Mouse (Mus musculus) left cerebral cortex, adult 8-10 months (tissue): Measurements from ENCODE around the gene Oser1. TPM values are rescaled to one million over a fixed set of nuclear protein-coding genes. Genes with fewer than 3 reads are reported as not detected.

ENCODE experiments used
- DNase-seq, 2 experiments: peaks; one replicate each; pipeline ENCODE4 v3.0.0; 2022; ENCODE audit warnings: low spot score in 2 of 2
- total RNA-seq, 4 experiments: library from RNA; stranded (reverse); gene quantifications; 2 replicates each; pipeline ENCODE4 v1.2.4; 2022

Oser1 gene
- total RNA-seq, 4 experiments from 2014 or later = 21.1 to 27.5 (median 27.1) TPM

- DNase-seq = no peak
These were observed 20.3 kb downstream of the Oser1 start for GRCm38 (mm10) chr2:163404037-163404815.

GRCm38 (mm10) chr2:163401221-163401620 is 23.3 kb downstream of the Oser1 start:
- DNase-seq = peak; percentile 46 to 63

GRCm38 (mm10) chr2:163399222-163399621 is 25.3 kb downstream of the Oser1 start:
- DNase-seq = no peak

GRCm38 (mm10) chr2:163398770-163399169 is 25.7 kb downstream of the Oser1 start:
- DNase-seq = no peak

GRCm38 (mm10) chr2:163397905-163398304 is 26.6 kb downstream of the Oser1 start, which contains the start of gene Jph2:
Gene Jph2 (minus strand): TSS chr2:163397993.
- no peak for DNase-seq

DNA sequence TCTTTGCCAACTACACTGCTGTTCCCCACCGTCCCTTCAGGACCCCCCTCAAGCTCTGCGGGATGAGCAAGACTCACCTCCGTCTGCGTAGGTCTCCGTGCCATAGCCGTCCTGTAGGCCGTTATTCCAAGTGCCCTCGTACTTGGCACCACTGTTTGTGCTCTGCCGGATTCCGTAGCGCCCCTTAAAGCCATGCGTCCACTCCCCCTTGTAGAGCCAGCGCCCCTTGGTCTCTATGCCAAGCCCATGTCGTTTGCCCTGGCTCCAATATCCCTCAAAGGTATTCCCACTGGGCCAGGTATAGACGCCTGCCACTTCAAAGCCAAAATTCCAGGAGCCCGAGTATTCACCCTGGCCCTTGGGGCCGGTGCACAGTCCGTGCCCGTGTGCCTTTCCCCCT is 27.4 kb downstream of the Oser1 start:
- no peak for DNase-seq

- DNase-seq = no peak
These were observed 29.5 kb downstream of the Oser1 start for GRCm38 (mm10) chr2:163394977-163395376.

GRCm38 (mm10) chr2:163393976-163394375 is 30.5 kb downstream of the Oser1 start:
- no peak for DNase-seq

DNA sequence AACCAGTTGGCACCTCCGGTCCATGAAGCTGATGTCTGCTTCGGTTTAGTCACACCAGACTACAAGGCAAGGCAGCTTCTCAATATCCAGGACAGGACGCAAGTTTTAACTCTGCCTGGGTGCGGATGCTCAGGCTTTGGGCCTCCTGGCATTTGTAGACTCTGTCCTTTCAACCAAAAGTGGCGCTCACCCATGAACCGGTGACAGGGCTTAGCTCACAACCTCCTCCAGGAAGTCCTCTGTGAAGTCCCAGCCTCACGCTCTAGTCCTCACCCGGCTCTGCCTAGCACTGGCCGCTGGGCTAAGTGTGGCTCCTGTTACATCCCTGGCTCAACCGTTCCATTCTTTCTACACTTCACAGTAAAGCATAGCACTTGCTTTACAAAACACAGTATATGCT is 31.3 kb downstream of the Oser1 start:
- no peak for DNase-seq

DNA sequence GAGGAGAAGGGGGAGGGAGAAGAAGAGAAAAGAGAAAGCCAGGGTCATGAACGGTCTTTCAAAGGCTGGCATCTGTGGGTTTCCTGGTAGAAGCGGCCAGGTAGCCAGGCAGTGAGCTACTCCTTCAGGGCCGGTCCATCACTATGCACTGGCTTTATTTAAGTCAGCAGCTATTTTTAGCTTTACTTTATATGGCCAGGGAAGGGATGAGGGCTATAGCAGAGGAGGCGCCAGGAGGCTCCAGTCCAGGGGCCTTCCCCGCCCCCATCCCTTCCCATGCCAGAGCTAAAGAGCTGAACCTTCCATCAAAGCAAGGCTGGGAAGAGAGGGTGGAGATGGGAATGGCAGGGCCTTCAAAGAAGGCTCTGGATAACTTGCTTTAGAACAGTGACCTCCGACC is 32.1 kb downstream of the Oser1 start:
- no peak for DNase-seq

DNA sequence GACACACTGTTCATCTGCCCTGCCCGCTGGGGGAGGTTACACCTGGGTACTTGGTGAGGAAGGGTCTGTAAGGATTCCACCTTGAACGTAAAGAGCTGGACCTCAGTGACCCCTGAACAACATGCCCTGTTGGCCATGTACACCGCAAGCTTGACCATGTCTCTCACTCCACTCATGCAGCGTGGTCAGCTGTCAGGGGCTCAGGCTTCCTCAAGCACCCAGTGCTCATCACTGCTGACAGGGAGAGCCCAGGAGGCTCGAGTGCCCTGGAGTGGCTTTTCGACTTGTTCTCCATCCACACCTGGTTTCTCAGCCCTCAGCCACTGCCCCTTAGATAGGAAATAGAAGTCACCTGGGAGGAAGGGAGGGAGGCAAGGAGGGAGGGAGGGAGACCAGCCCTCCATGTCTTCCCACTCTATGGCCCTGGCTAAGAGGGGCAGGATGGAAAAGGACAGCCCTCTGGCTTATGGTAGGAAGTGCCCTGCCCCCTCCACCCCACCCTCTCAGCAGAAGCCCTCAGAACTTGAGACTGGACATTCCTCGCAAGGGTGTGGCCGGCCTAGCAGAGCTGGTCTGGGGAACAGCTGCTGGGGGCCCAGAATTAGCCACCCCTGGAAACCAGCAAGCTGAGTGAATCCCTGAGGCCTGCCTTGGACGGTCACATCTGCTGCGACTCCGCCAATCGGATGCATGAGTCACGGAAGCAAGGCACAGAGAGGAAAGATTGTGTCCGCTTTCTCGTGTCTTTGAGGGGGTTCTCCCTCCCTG is 37.9 kb downstream of the Oser1 start:
- DNase-seq = no peak

DNA sequence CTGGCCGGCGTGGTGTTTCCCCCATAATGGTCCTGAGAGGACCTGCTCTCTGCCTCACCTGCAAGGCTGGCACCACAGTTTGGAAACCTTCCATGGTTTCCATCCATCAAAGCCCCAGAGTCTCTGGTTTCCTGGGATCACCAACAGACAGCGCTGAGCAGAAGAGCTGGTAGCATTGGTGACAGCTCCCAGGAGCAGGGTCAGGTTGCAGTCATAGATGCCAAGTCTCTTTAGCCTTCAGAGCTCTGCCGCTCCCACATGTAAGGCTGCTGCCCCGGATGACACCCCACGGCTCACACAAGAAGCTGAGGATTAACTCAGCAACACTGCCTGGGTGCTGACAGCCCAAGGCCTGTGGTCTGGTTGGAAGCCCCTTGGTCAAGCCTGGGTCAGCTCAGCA is 39.4 kb downstream of the Oser1 start:
- no peak for DNase-seq

DNA sequence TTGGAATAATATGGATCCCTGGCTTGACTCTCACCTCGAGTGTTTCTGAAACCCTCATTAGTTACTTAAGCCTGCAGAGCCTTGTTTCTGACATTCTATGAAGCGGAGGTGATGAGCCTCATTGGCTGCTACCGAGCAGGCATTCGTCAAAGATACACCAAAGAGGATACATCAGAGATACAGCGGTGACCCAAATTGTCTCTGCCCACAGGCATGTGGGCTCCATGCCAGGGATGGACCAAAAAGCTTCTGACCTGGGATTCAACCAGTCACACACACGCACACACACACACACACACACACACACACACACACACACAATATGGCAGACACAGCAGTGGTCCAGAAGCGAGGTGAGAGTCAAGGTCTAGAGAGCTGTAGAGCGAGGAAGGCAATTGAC is 43.3 kb downstream of the Oser1 start:
- no peak for DNase-seq

DNA sequence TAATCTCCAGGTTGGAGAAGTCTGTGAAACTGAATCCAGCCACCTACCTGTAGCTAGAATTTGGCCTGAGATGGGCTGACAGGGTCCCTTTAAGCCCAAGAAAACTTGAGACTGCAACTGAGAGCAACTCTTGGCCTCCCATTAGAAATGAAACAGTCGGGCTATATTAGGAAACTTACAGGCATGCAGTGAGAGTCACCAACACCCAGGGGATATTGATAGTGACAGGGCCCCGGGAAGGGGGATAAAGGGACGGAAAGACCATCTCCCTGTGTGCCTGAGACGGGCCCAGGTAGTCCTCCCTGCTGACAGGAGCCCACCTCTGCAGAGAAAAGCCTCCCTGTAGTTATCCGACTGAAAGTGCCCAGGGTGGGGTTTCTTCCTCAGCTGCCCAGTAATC is 45.1 kb downstream of the Oser1 start:
- DNase-seq = no peak

DNA sequence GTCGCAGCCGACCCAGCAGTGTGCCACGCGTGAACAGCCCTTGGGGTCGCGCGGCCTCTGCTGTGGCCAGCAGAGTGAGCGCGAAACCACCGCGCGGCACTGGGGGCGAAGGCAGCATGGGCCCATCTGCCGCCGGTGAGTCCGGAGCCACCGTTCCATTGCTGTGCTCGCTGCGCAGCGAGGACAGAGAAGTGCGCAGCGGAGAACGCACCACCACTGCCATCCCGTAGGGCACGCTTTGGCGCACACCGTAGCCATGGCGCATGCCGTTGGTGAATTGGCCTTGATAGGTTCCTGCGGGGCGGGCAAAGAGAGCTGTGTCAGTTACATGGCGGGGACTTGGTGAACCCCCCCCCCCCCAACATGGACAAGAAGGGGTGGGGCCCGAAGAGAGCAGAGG is 48.4 kb downstream of the Oser1 start:
- no peak for DNase-seq

DNA sequence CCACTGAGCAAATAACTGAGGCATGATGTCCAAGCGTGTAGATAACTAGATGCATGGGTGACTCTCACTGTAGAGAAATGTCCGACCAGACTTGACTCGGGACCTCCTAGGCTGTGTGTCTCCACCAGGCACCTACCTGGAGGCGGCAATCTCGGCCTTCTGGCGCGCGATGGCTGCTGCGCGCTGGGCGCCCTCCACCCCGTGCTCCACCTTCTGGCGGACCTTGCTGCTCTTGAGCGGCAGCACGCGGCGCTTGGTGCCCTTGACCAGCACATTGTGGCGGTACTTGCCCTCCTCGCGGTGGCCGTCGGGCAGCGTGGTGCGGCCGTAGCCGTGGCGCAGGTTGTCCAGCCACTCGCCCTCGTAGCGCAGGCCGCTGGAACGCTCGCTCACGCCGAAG is 49.0 kb downstream of the Oser1 start:
- DNase-seq = no peak

DNA sequence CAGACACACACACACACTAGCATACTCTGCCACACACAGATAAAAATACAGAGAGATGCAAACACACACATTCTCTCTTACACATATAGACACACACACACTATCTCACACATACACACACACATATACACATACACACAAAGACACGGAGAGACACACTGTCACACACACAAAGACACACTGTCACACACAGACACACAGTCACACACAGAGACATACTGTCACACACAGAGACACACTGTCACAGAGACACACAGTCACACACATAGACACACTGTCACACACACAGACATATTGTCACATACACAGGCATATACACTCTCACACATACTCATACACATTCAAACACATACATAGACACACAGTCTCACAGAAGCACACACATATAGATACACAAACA is 51.9 kb downstream of the Oser1 start:
- DNase-seq = no peak

DNA sequence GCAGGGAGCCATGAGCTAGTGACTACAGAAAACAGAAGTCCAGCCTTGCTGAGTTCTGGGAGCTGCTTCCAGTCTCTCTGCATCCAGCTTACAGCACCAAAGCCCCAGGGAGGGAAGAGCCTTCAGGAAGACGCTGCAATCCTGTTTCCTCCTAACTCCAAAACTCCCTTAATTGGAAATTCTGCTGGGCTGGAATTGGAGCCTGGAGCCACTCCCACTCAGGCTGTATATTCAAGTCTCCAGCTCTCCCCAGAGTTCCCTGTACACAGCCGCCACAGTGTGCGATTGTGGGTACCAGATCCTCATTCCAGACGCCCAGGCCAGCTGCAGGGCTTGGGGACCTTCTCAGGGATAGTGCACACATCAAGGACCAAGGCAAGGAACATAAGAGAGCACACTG is 54.3 kb downstream of the Oser1 start:
- no peak for DNase-seq

- no peak for DNase-seq
These were observed 59.5 kb downstream of the Oser1 start for GRCm38 (mm10) chr2:163364785-163365541.

- DNase-seq = no peak
These were observed 61.3 kb downstream of the Oser1 start for GRCm38 (mm10) chr2:163362940-163363921.
